Mouse (Mus musculus): ENCODE results near the gene Tuba4a. TPM values are rescaled to one million over a fixed set of nuclear protein-coding genes. Genes with fewer than 3 reads are reported as not detected.
A peak's percentile ranks its signal among the peaks of the same experiment; 100 is the strongest.

Tuba4a gene
- polyA plus RNA-seq, 1 experiment from 2014 or later = 18.9 TPM

GRCm38 (mm10) chr1:75213096-75213495, 6.6 kb downstream of the Tuba4a start:
- Histone ChIP-seq H3K9me3 (replicated peaks; ENCODE audit: control insufficient read depth, low read length) (no peaks in the 10 kb centered on the region), H3K27me3 (ENCODE audit: control insufficient read depth, insufficient read depth, low read length) (peaks cover 8% of the 10 kb centered on the region), H3K4me2 (ENCODE audit: low read depth, low read length) (no peak overlapping the region), H3K4me1 (ENCODE audit: control insufficient read depth, insufficient read depth, low read length) (no peaks in the 10 kb centered on the region), H3K36me3 (replicated peaks; ENCODE audit: control insufficient read depth, insufficient read depth, low read depth, low read length) (no peaks in the 10 kb centered on the region), H3K9ac (replicated peaks; ENCODE audit: low read length) (no peak overlapping the region), H3K27ac (replicated peaks; ENCODE audit: low read depth, low read length) (no peak overlapping the region), H3K4me3 (ENCODE audit: low read depth, low read length) (no peak overlapping the region)
- no peak for ATAC-seq (replicated peaks; ENCODE audit: insufficient number of reproducible peaks, low FRiP score, low TSS enrichment, low read depth)
- WGBS = 85% methylated on average over 7 of the region's 7 CpGs
- no peak for DNase-seq (ENCODE audit: low spot score)

- H3K9me3 ChIP-seq (replicated peaks; ENCODE audit: control insufficient read depth, low read length) = no peaks in the 10 kb centered on the region
- ATAC-seq (replicated peaks; ENCODE audit: insufficient number of reproducible peaks, low FRiP score, low TSS enrichment, low read depth) (no peak), DNase-seq (ENCODE audit: low spot score) (no peak)
- no peak overlapping the region for H3K9ac ChIP-seq (replicated peaks; ENCODE audit: low read length)
- peaks cover 5% of the 10 kb centered on the region for H3K27me3 ChIP-seq (ENCODE audit: control insufficient read depth, insufficient read depth, low read length)
- no peak overlapping the region for H3K4me3 ChIP-seq (ENCODE audit: low read depth, low read length)
- WGBS = 66% methylated on average over 4 of the region's 4 CpGs
- no peak overlapping the region for H3K4me2 ChIP-seq (ENCODE audit: low read depth, low read length)
- H3K36me3 ChIP-seq (replicated peaks; ENCODE audit: control insufficient read depth, insufficient read depth, low read depth, low read length) = no peaks in the 10 kb centered on the region
- H3K4me1 ChIP-seq (ENCODE audit: control insufficient read depth, insufficient read depth, low read length) = no peaks in the 10 kb centered on the region
- no peak overlapping the region for H3K27ac ChIP-seq (replicated peaks; ENCODE audit: low read depth, low read length)
Observed at GRCm38 (mm10) chr1:75212542-75212941, 7.1 kb downstream of the Tuba4a start.

DNA sequence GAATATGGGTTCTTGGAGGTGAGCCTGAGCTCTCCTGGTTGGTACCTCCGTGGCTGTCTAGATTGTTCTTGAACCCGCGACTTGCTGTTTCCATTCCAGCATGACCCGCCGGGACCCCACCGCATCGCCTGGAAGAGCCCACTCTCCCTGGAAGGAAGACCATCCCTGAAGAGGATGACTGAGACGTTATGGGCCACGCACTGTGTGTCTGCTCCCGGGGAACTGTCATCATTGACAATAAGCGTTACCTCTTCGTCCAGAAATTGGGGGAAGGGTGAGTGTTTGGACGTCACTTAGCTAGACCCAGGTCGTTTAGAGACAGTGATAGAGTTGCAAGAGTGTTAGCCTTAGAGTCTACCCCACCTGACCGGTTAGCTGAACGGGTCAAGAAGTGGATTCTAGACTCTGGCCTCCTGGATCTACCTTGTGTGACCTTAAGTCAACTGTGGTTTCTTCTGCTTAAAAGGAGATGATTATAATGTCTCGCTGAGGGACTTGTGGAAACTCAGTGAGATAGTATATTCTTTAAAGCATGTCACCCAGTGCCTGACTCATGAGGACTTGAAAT, 8.4 kb downstream of the Tuba4a start:
- peak overlapping the region; percentile 92 for H3K4me2 ChIP-seq (ENCODE audit: low read depth, low read length)
- DNase-seq (ENCODE audit: low spot score) (no peak), ATAC-seq (replicated peaks; ENCODE audit: insufficient number of reproducible peaks, low FRiP score, low TSS enrichment, low read depth) (0 out of 2 replicates have a peak, but pooled peaks have one; percentile 19)
- 13% methylated on average over 17 of the region's 17 CpGs for WGBS
- no peaks in the 10 kb centered on the region for H3K27me3 ChIP-seq (ENCODE audit: control insufficient read depth, insufficient read depth, low read length)
- H3K36me3 ChIP-seq (replicated peaks; ENCODE audit: control insufficient read depth, insufficient read depth, low read depth, low read length) = no peaks in the 10 kb centered on the region
- no peak overlapping the region for H3K27ac ChIP-seq (replicated peaks; ENCODE audit: low read depth, low read length)
- no peaks in the 10 kb centered on the region for H3K9me3 ChIP-seq (replicated peaks; ENCODE audit: control insufficient read depth, low read length)
- H3K4me1 ChIP-seq (ENCODE audit: control insufficient read depth, insufficient read depth, low read length) = no peaks in the 10 kb centered on the region
- peak overlapping the region; percentile 87 for H3K4me3 ChIP-seq (ENCODE audit: low read depth, low read length)
- H3K9ac ChIP-seq (replicated peaks; ENCODE audit: low read length) = peak overlapping the region; percentile 92

DNA sequence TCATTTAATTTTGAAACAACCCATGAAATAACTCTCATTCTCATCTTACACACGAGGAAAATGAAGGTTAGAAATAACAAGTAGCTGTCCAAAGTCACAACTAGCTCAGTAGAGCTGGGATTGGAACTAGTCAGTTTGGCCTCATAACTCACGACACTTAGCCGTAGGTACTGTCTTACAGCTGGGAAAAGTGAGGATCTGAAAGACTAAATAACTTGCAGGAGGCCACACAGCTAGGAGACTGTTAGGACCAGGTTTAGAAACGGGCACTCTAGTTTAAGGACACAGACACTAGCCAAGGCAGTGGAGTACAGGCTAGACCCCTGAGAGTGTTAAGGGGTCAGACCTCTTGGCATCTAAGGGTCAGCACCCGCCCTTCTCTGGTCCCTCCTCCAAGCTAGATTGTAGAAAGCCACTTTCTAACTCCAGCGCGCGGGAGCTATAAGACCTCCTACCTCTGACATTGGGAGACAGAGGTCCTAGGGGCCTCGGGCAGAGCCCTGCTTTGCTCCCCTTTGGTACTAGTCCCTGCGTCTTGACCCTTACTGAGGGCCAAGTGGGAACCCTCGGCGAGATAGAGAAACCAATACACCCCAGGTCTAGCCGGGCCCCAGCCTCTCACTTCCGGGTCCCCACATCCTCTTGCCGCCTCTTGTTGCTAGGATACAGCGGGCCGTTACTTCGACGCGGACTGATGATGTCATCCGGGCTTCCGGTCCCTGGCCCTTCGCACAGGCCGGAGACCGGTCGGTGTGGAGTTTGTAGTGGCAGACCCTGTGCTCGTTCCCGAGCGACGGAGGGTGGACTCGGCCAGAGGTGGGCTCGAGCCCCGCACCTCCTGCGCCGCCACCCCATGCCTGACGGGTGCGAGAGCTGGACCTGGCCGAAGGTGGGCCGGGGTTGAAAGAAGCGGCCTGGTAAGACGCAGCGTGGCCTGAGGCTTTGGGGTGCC, 9.3 kb downstream of the Tuba4a start, which contains the start of the genes Glb1l and Stk16:
Glb1l (minus strand) TSS at position 678 of the 952 bp plus-strand sequence.
Stk16 (plus strand) TSS at position 703 of the 952 bp plus-strand sequence.
- H3K4me3 ChIP-seq (ENCODE audit: low read depth, low read length) = peak within 1 kb of the TSS; percentile 87
- peak within 1 kb of the TSS; percentile 92 for H3K4me2 ChIP-seq (ENCODE audit: low read depth, low read length)
- ATAC-seq (replicated peaks; ENCODE audit: insufficient number of reproducible peaks, low FRiP score, low TSS enrichment, low read depth) (peak; percentile 92), DNase-seq (ENCODE audit: low spot score) (peak; percentile 98)
- 5% methylated on average over 42 of the region's 42 CpGs for WGBS
- no peaks in the 10 kb centered on the region for H3K36me3 ChIP-seq (replicated peaks; ENCODE audit: control insufficient read depth, insufficient read depth, low read depth, low read length)
- H3K27ac ChIP-seq (replicated peaks; ENCODE audit: low read depth, low read length) = no peak within 1 kb of the TSS
- no peaks in the 10 kb centered on the region for H3K27me3 ChIP-seq (ENCODE audit: control insufficient read depth, insufficient read depth, low read length)
- H3K9ac ChIP-seq (replicated peaks; ENCODE audit: low read length) = peak within 1 kb of the TSS; percentile 92
- no peaks in the 10 kb centered on the region for H3K4me1 ChIP-seq (ENCODE audit: control insufficient read depth, insufficient read depth, low read length)
- H3K9me3 ChIP-seq (replicated peaks; ENCODE audit: control insufficient read depth, low read length) = no peaks in the 10 kb centered on the region

GRCm38 (mm10) chr1:75208967-75209678, 10.5 kb downstream of the Tuba4a start:
- H3K4me2 ChIP-seq (ENCODE audit: low read depth, low read length) = peak overlapping the region; percentile 65
- peak overlapping the region; percentile 60 for H3K9ac ChIP-seq (replicated peaks; ENCODE audit: low read length)
- H3K9me3 ChIP-seq (replicated peaks; ENCODE audit: control insufficient read depth, low read length) = no peaks in the 10 kb centered on the region
- H3K36me3 ChIP-seq (replicated peaks; ENCODE audit: control insufficient read depth, insufficient read depth, low read depth, low read length) = no peaks in the 10 kb centered on the region
- DNase-seq (ENCODE audit: low spot score) (peak; percentile 48), ATAC-seq (replicated peaks; ENCODE audit: insufficient number of reproducible peaks, low FRiP score, low TSS enrichment, low read depth) (no peak)
- H3K4me3 ChIP-seq (ENCODE audit: low read depth, low read length) = peak overlapping the region; percentile 29
- no peaks in the 10 kb centered on the region for H3K27me3 ChIP-seq (ENCODE audit: control insufficient read depth, insufficient read depth, low read length)
- 16% methylated on average over 34 of the region's 34 CpGs for WGBS
- no peaks in the 10 kb centered on the region for H3K4me1 ChIP-seq (ENCODE audit: control insufficient read depth, insufficient read depth, low read length)
- H3K27ac ChIP-seq (replicated peaks; ENCODE audit: low read depth, low read length) = no peak overlapping the region

- H3K27me3 ChIP-seq (ENCODE audit: control insufficient read depth, insufficient read depth, low read length) = no peaks in the 10 kb centered on the region
- 88% methylated on average over 1 of the region's 1 CpGs for WGBS
Observed at GRCm38 (mm10) chr1:75201236-75201635, 18.4 kb downstream of the Tuba4a start.

DNA sequence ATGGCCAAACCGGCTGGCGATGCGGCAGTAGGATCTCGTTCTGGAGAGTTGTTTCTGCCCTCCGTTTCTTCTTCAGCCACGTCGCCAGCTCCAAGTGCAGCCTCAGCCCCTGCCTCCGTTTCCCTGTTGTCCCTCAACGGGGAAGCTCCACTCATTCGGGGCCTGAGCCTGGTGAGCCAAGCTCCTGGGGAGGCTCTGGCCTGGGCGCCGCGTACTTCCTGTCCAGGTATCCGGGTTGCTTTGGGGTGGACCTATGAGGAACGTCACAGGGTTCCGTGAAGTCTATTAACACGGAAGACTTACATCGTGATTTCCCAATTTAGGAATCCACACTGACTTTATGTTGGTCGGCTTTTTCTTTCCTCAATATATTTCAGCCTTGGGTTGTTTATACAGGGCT, 27.2 kb downstream of the Tuba4a start:
- Histone ChIP-seq H3K9me3 (replicated peaks; ENCODE audit: control insufficient read depth, low read length) (no peaks in the 10 kb centered on the region), H3K9ac (replicated peaks; ENCODE audit: low read length) (peak overlapping the region; percentile 79), H3K4me2 (ENCODE audit: low read depth, low read length) (peak overlapping the region; percentile 93), H3K27ac (replicated peaks; ENCODE audit: low read depth, low read length) (peak overlapping the region; percentile 64), H3K4me3 (ENCODE audit: low read depth, low read length) (peak overlapping the region; percentile 70), H3K4me1 (ENCODE audit: control insufficient read depth, insufficient read depth, low read length) (no peaks in the 10 kb centered on the region), H3K36me3 (replicated peaks; ENCODE audit: control insufficient read depth, insufficient read depth, low read depth, low read length) (no peaks in the 10 kb centered on the region; the same call in 1 of the 2 replicates), H3K27me3 (ENCODE audit: control insufficient read depth, insufficient read depth, low read length) (no peaks in the 10 kb centered on the region)
- WGBS = 1% methylated on average over 19 of the region's 19 CpGs
- ATAC-seq (replicated peaks; ENCODE audit: insufficient number of reproducible peaks, low FRiP score, low TSS enrichment, low read depth) = no peak
- peak; percentile 15 for DNase-seq (ENCODE audit: low spot score)

More at GRCm38 (mm10) chr1:75201236-75201635, 18.4 kb downstream of the Tuba4a start:
- ATAC-seq (replicated peaks; ENCODE audit: insufficient number of reproducible peaks, low FRiP score, low TSS enrichment, low read depth) (no peak), DNase-seq (ENCODE audit: low spot score) (no peak)
- no peak overlapping the region for H3K4me2 ChIP-seq (ENCODE audit: low read depth, low read length)
- no peak overlapping the region for H3K27ac ChIP-seq (replicated peaks; ENCODE audit: low read depth, low read length)
- H3K4me3 ChIP-seq (ENCODE audit: low read depth, low read length) = no peak overlapping the region
- no peaks in the 10 kb centered on the region for H3K9me3 ChIP-seq (replicated peaks; ENCODE audit: control insufficient read depth, low read length)
- no peak overlapping the region for H3K9ac ChIP-seq (replicated peaks; ENCODE audit: low read length)
- no peaks in the 10 kb centered on the region for H3K4me1 ChIP-seq (ENCODE audit: control insufficient read depth, insufficient read depth, low read length)
- H3K36me3 ChIP-seq (replicated peaks; ENCODE audit: control insufficient read depth, insufficient read depth, low read depth, low read length) = no peaks in the 10 kb centered on the region; the same call in 1 of the 2 replicates
